Mouse (Mus musculus) forebrain, embryonic 12.5 days (tissue): ENCODE results near the gene Etv3. TPM values are rescaled to one million over a fixed set of nuclear protein-coding genes. Genes with fewer than 3 reads are reported as not detected.
A peak's percentile ranks its signal among the peaks of the same experiment; 100 is the strongest.
"Not testable (repeated sequence)": the region's sequence is repeated elsewhere in the genome, so short reads cannot be mapped to it uniquely, and the experiment has no call there.

ENCODE experiments used
- ATAC-seq: fragments of 200-750 bp; cut with Nextera tagmentation; 2 replicates; pipeline ENCODE4 v1.8.0; 2017; ENCODE audit warnings: moderate TSS enrichment; ENCODE audit not compliant: low FRiP score
- H3K27ac ChIP-seq: fragments of 300-500 bp; sonication (generic); 2 replicates; pipeline ENCODE4 v1.5.1; 2016; ENCODE audit warnings: mild to moderate bottlenecking
- H3K27me3 ChIP-seq: fragments of 300-500 bp; sonication (generic); 2 replicates; pipeline ENCODE4 v1.6.1; 2016; ENCODE audit warnings: mild to moderate bottlenecking
- H3K36me3 ChIP-seq: fragments of 300-500 bp; sonication (generic); replicated peaks from 2 replicates; pipeline ENCODE4 v1.6.1; 2016; ENCODE audit warnings: mild to moderate bottlenecking
- H3K4me1 ChIP-seq: fragments of 300-500 bp; sonication (generic); 2 replicates; pipeline ENCODE4 v1.6.1; 2016
- H3K4me2 ChIP-seq: fragments of 300-500 bp; sonication (generic); 2 replicates; pipeline ENCODE4 v1.6.1; 2016; ENCODE audit warnings: mild to moderate bottlenecking, moderate library complexity
- H3K4me3 ChIP-seq: fragments of 300-500 bp; sonication (generic); replicated peaks from 2 replicates; pipeline ENCODE4 v1.5.1; 2016; ENCODE audit warnings: mild to moderate bottlenecking
- H3K9ac ChIP-seq: fragments of 300-500 bp; sonication (generic); 2 replicates; pipeline ENCODE4 v1.6.1; 2016; ENCODE audit warnings: mild to moderate bottlenecking
- H3K9me3 ChIP-seq: fragments of 300-500 bp; sonication (generic); 2 replicates; pipeline ENCODE4 v1.6.1; 2016
- WGBS: fragments of 180-500 bp; shearing (Covaris S2); methylation state at CpG from one replicate; pipeline ENCODE4 v1.1.7; 2016; 5-methylcytosine and 5-hydroxymethylcytosine counted together
- polyA plus RNA-seq: library from polyadenylated mRNA; unstranded; fragments of >200 nt; fragmentation: Nextera tagmentation; extraction: Ambion mirVana; gene quantifications from 2 replicates; pipeline ENCODE4 v1.2.1, GENCODE M21; 2016

Etv3 gene
- 13.1 and 13.8 TPM in 2 replicates for polyA plus RNA-seq

- H3K9me3 ChIP-seq, result no peaks in the 10 kb centered on the region
- peak within 1 kb of the TSS; percentile 98 for H3K4me3 ChIP-seq
- H3K36me3 ChIP-seq, result peaks cover 30% of the 10 kb centered on the region
- peak within 1 kb of the TSS; percentile 91 for H3K4me2 ChIP-seq
- peaks cover 20% of the 10 kb centered on the region for H3K4me1 ChIP-seq
- ATAC-seq, result peak; percentile 99
- H3K27ac ChIP-seq, result peak within 1 kb of the TSS; percentile 78
- no peaks in the 10 kb centered on the region for H3K27me3 ChIP-seq
- 5% methylated on average over 64 of the region's 64 CpGs for WGBS
- H3K9ac ChIP-seq, result peak within 1 kb of the TSS; percentile 98
Measured at GRCm38 (mm10) chr3:87525043-87525836, at the start of gene Etv3. Etv3 (plus strand) TSS chr3:87525407.

GRCm38 (mm10) chr3:87477948-87478347 is 47.3 kb upstream of the Etv3 start:
- not testable (repeated sequence) for H3K4me2 ChIP-seq, H3K36me3 ChIP-seq, H3K4me3 ChIP-seq, ATAC-seq, H3K27ac ChIP-seq, H3K4me1 ChIP-seq, H3K27me3 ChIP-seq, H3K9ac ChIP-seq, H3K9me3 ChIP-seq
- WGBS, result 84% methylated on average over 3 of the region's 3 CpGs

- H3K4me3 ChIP-seq, H3K4me1 ChIP-seq, H3K9ac ChIP-seq, ATAC-seq, H3K27me3 ChIP-seq, H3K9me3 ChIP-seq, H3K27ac ChIP-seq, H3K4me2 ChIP-seq, H3K36me3 ChIP-seq: not testable (repeated sequence)
- WGBS, result 77% methylated on average over 6 of the region's 6 CpGs
Measured at GRCm38 (mm10) chr3:87478596-87478995, 46.6 kb upstream of the Etv3 start.

GRCm38 (mm10) chr3:87479230-87479629 is 46.0 kb upstream of the Etv3 start:
- H3K36me3 ChIP-seq, H3K9ac ChIP-seq, H3K27me3 ChIP-seq, H3K4me3 ChIP-seq, H3K4me2 ChIP-seq, ATAC-seq, H3K4me1 ChIP-seq, H3K27ac ChIP-seq, H3K9me3 ChIP-seq: not testable (repeated sequence)

GRCm38 (mm10) chr3:87487392-87487791 is 37.8 kb upstream of the Etv3 start:
- ATAC-seq, result no peak
- Histone ChIP-seq H3K9me3 (no peaks in the 10 kb centered on the region), H3K27ac (peak overlapping the region; percentile 8; the same call in 1 of the 2 replicates), H3K4me2 (no peak overlapping the region), H3K36me3 (no peaks in the 10 kb centered on the region), H3K4me3 (no peak overlapping the region), H3K9ac (no peak overlapping the region), H3K4me1 (no peaks in the 10 kb centered on the region; the same call in 1 of the 2 replicates), H3K27me3 (no peaks in the 10 kb centered on the region)
- 58% methylated on average over 4 of the region's 4 CpGs for WGBS

- 10% methylated on average over 2 of the region's 2 CpGs for WGBS
- no peak overlapping the region for H3K4me2 ChIP-seq
- peak overlapping the region; percentile 8; the same call in 1 of the 2 replicates for H3K27ac ChIP-seq
- ATAC-seq, result no peak
- H3K4me1 ChIP-seq, result no peaks in the 10 kb centered on the region; the same call in 1 of the 2 replicates
- no peak overlapping the region for H3K9ac ChIP-seq
- H3K9me3 ChIP-seq, result no peaks in the 10 kb centered on the region
- H3K36me3 ChIP-seq, result no peaks in the 10 kb centered on the region
- H3K27me3 ChIP-seq, result no peaks in the 10 kb centered on the region
- H3K4me3 ChIP-seq, result no peak overlapping the region
Measured at GRCm38 (mm10) chr3:87487911-87488310, 37.3 kb upstream of the Etv3 start.

- ATAC-seq, result no peak
- H3K9me3 ChIP-seq, result no peaks in the 10 kb centered on the region
- H3K27me3 ChIP-seq, result peaks cover 4% of the 10 kb centered on the region; the same call in 1 of the 2 replicates
- 81% methylated on average over 9 of the region's 9 CpGs for WGBS
- H3K27ac ChIP-seq, result no peak overlapping the region
- no peak overlapping the region for H3K4me2 ChIP-seq
- H3K36me3 ChIP-seq, result no peaks in the 10 kb centered on the region
- no peak overlapping the region for H3K9ac ChIP-seq
- H3K4me3 ChIP-seq, result no peak overlapping the region
- H3K4me1 ChIP-seq, result peaks cover 3% of the 10 kb centered on the region; the same call in 1 of the 2 replicates
Measured at GRCm38 (mm10) chr3:87498266-87498665, 26.9 kb upstream of the Etv3 start.

GRCm38 (mm10) chr3:87499072-87499471 is 26.1 kb upstream of the Etv3 start:
- Histone ChIP-seq H3K9ac (no peak overlapping the region), H3K9me3 (no peaks in the 10 kb centered on the region), H3K27ac (no peak overlapping the region), H3K27me3 (peaks cover 7% of the 10 kb centered on the region; the same call in 1 of the 2 replicates), H3K4me1 (peaks cover 3% of the 10 kb centered on the region; the same call in 1 of the 2 replicates), H3K4me3 (no peak overlapping the region), H3K4me2 (no peak overlapping the region), H3K36me3 (no peaks in the 10 kb centered on the region)
- no peak for ATAC-seq
- WGBS, result 14% methylated on average over 3 of the region's 3 CpGs

GRCm38 (mm10) chr3:87500088-87501055 is 24.8 kb upstream of the Etv3 start:
- Histone ChIP-seq H3K9me3 (no peaks in the 10 kb centered on the region), H3K27ac (no peak overlapping the region), H3K4me3 (no peak overlapping the region), H3K9ac (no peak overlapping the region), H3K4me2 (no peak overlapping the region), H3K27me3 (peaks cover 8% of the 10 kb centered on the region; the same call in 1 of the 2 replicates), H3K36me3 (no peaks in the 10 kb centered on the region), H3K4me1 (peaks cover 3% of the 10 kb centered on the region; the same call in 1 of the 2 replicates)
- ATAC-seq, result no peak
- 85% methylated on average over 24 of the region's 24 CpGs for WGBS

- Histone ChIP-seq H3K4me1 (peaks cover 3% of the 10 kb centered on the region; the same call in 1 of the 2 replicates), H3K27ac (no peak overlapping the region), H3K9me3 (no peaks in the 10 kb centered on the region), H3K36me3 (no peaks in the 10 kb centered on the region), H3K27me3 (peaks cover 8% of the 10 kb centered on the region; the same call in 1 of the 2 replicates), H3K9ac (no peak overlapping the region), H3K4me3 (no peak overlapping the region), H3K4me2 (no peak overlapping the region)
- ATAC-seq, result no peak
- 52% methylated on average over 8 of the region's 8 CpGs for WGBS
Measured at GRCm38 (mm10) chr3:87501151-87501550, 24.1 kb upstream of the Etv3 start.

- 90% methylated on average over 6 of the region's 6 CpGs for WGBS
- Histone ChIP-seq H3K27me3 (peaks cover 8% of the 10 kb centered on the region; the same call in 1 of the 2 replicates), H3K4me2 (no peak overlapping the region), H3K9ac (no peak overlapping the region), H3K4me1 (no peaks in the 10 kb centered on the region), H3K27ac (no peak overlapping the region), H3K9me3 (no peaks in the 10 kb centered on the region), H3K36me3 (no peaks in the 10 kb centered on the region), H3K4me3 (no peak overlapping the region)
- no peak for ATAC-seq
Measured at GRCm38 (mm10) chr3:87502771-87503170, 22.4 kb upstream of the Etv3 start.

GRCm38 (mm10) chr3:87504330-87504729 is 20.9 kb upstream of the Etv3 start:
- Histone ChIP-seq H3K4me2 (no peak overlapping the region), H3K27me3 (0 out of 2 replicates have a peak, but pooled peaks cover 10% of the 10 kb centered on the region), H3K4me3 (no peak overlapping the region), H3K36me3 (no peaks in the 10 kb centered on the region), H3K9me3 (no peaks in the 10 kb centered on the region), H3K4me1 (peaks cover 6% of the 10 kb centered on the region), H3K9ac (no peak overlapping the region), H3K27ac (no peak overlapping the region)
- WGBS, result 31% methylated on average over 7 of the region's 7 CpGs
- peak; percentile 47; the same call in 1 of the 2 replicates for ATAC-seq
